Mouse (Mus musculus) C2C12 (cell line): ENCODE results near the gene Nipal1. TPM values are rescaled to one million over a fixed set of nuclear protein-coding genes. Genes with fewer than 3 reads are reported as not detected.

ENCODE experiments used
- H3K27me3 ChIP-seq: one replicate; pipeline ENCODE4 v1.6.1; 2011; ENCODE audit not compliant: control insufficient read depth, insufficient read depth, insufficient read length
- H3K36me3 ChIP-seq: one replicate; pipeline ENCODE4 v1.6.1; 2011; ENCODE audit not compliant: control insufficient read depth, insufficient read depth
- H3K4me3 ChIP-seq: one replicate; pipeline ENCODE4 v1.5.1; 2011; ENCODE audit warnings: mild to moderate bottlenecking, control low read depth; ENCODE audit not compliant: poor library complexity, insufficient read depth, severe bottlenecking
- H3K79me2 ChIP-seq: one replicate; pipeline ENCODE4 v1.6.1; 2011; ENCODE audit not compliant: control insufficient read depth, insufficient read depth
- H3K79me3 ChIP-seq: one replicate; pipeline ENCODE4 v1.6.1; 2011; ENCODE audit warnings: low read depth, control low read depth
- H3ac ChIP-seq: one replicate; pipeline ENCODE3; 2011; ENCODE audit warnings: low read depth; ENCODE audit not compliant: control insufficient read depth, insufficient read length
- CEBPB ChIP-seq: IDR thresholded peaks from one replicate; pipeline ENCODE4 v1.6.1; 2011; ENCODE audit warnings: low read depth, mild to moderate bottlenecking, control low read depth, moderate library complexity
- CTCF ChIP-seq: IDR thresholded peaks from one replicate; pipeline ENCODE4 v1.5.1; 2011; ENCODE audit not compliant: control insufficient read depth, insufficient read depth, insufficient read length
- FOSL1 ChIP-seq: IDR thresholded peaks from one replicate; pipeline ENCODE4 v1.8.0; 2011; ENCODE audit warnings: mild to moderate bottlenecking, low read length; ENCODE audit not compliant: poor library complexity, insufficient read depth, severe bottlenecking
- MAX ChIP-seq: IDR thresholded peaks from one replicate; pipeline ENCODE4 v1.6.1; 2011; ENCODE audit warnings: mild to moderate bottlenecking, control low read depth
- MYOD1 ChIP-seq: IDR thresholded peaks from one replicate; pipeline ENCODE4 v1.6.1; 2011; ENCODE audit warnings: low read depth; ENCODE audit not compliant: control insufficient read depth, insufficient read length
- MYOG ChIP-seq: IDR thresholded peaks from one replicate; pipeline ENCODE4 v1.6.1; 2011; ENCODE audit not compliant: control insufficient read depth, insufficient read length; ENCODE audit errors: extremely low read depth
- USF1 ChIP-seq: IDR thresholded peaks from one replicate; pipeline ENCODE4 v1.6.1; 2011; ENCODE audit warnings: low read depth, mild to moderate bottlenecking, control low read depth, moderate library complexity
- polyA plus RNA-seq: library from polyadenylated mRNA; unstranded; fragments of >200 nt; fragmentation: generic; extraction: Trizol; gene quantifications from one replicate; pipeline ENCODE4 v1.2.1, GENCODE M21; 2012; ENCODE audit warnings: missing spikeins

The Nipal1 gene
- polyA plus RNA-seq, 1 experiment = 0.50 TPM

DNA sequence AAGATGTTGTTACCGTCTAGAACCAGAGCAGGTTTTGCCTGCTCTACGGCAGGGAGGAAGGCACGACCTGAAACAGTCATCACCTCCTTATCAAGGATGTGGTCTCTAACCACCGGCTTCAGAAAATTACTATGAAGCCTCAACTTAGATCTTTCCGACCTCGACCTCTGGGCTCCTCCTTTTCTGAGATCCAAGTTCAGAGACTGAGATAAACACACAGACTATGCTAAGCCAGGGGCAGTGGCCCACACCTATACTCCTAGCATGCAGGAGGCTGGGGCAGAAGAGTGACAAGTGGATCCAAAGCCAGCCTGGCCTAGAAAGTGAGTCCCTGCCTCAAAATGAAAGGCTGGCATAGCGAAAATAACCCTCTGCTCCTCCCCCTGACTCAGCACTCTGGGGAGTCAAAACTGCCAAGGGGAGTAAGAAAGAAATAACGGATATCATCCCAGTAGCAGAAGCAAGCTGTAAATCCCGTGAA is 12.8 kb upstream of the Nipal1 start:
- H3K36me3 ChIP-seq = no peaks in the 10 kb centered on the region
- no peaks in the 10 kb centered on the region for H3K79me3 ChIP-seq
- no peak overlapping the region for H3ac ChIP-seq
- H3K4me3 ChIP-seq = no peak overlapping the region
- H3K27me3 ChIP-seq = no peaks in the 10 kb centered on the region
- no peak for TF ChIP-seq MAX
- TF ChIP-seq CEBPB = no peak
- no peak for TF ChIP-seq MYOG
- TF ChIP-seq MYOD1 = no peak
- TF ChIP-seq USF1 = no peak
- no peak for TF ChIP-seq FOSL1
- no peak for TF ChIP-seq CTCF
- no peaks in the 10 kb centered on the region for H3K79me2 ChIP-seq

DNA sequence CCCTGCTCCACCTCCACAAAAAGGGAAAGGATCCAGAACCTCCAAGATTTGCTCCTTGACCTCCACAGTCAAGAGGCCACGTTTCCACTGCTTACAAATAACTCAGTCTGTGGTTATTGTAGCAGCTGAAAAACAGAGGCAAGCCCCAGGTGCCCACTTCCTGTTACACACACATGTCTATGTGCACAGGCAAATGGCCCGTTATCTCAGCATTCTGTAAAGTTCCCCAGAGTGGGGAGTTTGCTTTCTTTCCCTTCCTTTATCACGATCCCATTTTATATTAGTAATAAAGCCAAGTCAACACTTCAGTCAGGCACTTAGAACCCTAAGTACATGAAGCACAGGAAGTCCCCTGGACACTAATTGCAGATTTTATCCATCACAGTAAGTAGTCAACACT is 11.5 kb upstream of the Nipal1 start:
- TF ChIP-seq MAX = no peak
- no peak for TF ChIP-seq USF1
- TF ChIP-seq MYOD1 = no peak
- no peak for TF ChIP-seq CEBPB
- TF ChIP-seq CTCF = no peak
- TF ChIP-seq FOSL1 = no peak
- no peak for TF ChIP-seq MYOG
- no peaks in the 10 kb centered on the region for H3K79me2 ChIP-seq
- H3ac ChIP-seq = no peak overlapping the region
- no peaks in the 10 kb centered on the region for H3K36me3 ChIP-seq
- no peak overlapping the region for H3K4me3 ChIP-seq
- H3K27me3 ChIP-seq = no peaks in the 10 kb centered on the region
- H3K79me3 ChIP-seq = no peaks in the 10 kb centered on the region

DNA sequence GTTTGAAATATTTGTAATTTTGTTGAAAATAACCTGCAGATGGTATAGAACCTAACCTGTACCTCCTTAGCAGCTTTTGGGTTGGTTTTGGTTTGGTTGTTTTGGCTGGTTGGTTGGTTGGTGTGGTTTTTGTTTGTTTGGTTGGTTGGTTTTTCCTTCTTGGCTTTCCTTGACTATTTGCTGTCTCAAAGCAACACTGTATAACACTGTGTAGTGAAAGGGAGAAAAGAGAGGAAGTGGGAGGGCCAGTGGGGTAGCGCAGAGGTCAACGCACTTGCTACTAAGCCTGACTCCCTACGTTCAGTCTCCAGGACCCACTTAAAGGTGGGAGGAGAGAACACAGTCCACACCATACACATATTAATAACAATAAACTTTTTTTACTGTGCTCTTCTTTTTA is 11.0 kb upstream of the Nipal1 start:
- no peak overlapping the region for H3K4me3 ChIP-seq
- H3ac ChIP-seq = no peak overlapping the region
- no peaks in the 10 kb centered on the region for H3K36me3 ChIP-seq
- H3K79me2 ChIP-seq = no peaks in the 10 kb centered on the region
- TF ChIP-seq USF1 (no peak), MYOD1 (no peak), MAX (no peak), CTCF (no peak), CEBPB (no peak), FOSL1 (no peak), MYOG (no peak)
- no peaks in the 10 kb centered on the region for H3K27me3 ChIP-seq
- no peaks in the 10 kb centered on the region for H3K79me3 ChIP-seq

DNA sequence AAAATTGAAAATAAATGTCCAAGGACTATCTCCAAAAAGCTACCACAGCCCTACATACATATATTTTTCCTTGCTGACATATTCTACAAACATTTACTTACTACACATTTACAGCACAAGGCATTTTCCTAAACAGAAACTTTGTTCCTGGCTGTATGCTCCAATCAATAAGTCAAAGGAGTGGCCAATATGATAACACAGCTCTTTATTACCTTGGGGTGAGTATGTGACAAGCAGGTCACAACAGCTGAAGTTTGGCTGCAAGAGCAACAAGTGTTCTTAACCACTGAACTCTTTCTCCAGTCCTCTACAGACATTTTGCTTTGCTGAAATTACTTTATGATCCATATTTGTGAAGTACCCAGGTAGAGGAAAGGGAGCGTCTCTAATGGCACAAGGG is 7.5 kb upstream of the Nipal1 start:
- no peak for TF ChIP-seq CEBPB
- TF ChIP-seq FOSL1 = no peak
- TF ChIP-seq MAX = no peak
- TF ChIP-seq MYOG = no peak
- TF ChIP-seq MYOD1 = no peak
- no peak for TF ChIP-seq USF1
- TF ChIP-seq CTCF = no peak
- no peaks in the 10 kb centered on the region for H3K36me3 ChIP-seq
- H3ac ChIP-seq = no peak overlapping the region
- no peaks in the 10 kb centered on the region for H3K79me2 ChIP-seq
- no peak overlapping the region for H3K4me3 ChIP-seq
- no peaks in the 10 kb centered on the region for H3K27me3 ChIP-seq
- H3K79me3 ChIP-seq = no peaks in the 10 kb centered on the region

DNA sequence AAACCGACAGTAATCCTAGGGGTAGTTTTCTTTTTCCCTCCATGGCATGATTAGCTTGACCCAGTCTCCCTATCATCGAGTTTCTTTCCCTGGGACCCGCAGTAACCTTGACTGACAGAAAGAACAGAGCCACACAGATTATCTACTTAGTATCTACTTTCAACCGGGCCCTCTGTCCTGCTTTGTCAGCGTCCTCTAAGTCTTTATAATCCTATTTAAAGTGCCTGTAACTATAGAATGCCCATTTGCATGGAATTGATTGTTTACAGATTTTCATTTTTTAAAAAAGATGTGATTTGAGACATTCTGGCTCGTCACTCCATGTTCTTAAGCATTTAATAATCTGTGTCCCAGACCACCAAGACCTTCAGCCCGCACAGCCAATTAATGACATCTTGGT is 3.9 kb upstream of the Nipal1 start:
- TF ChIP-seq CTCF (no peak), MYOD1 (no peak), FOSL1 (no peak), CEBPB (no peak), MAX (no peak), MYOG (no peak), USF1 (no peak)
- no peak overlapping the region for H3K4me3 ChIP-seq
- H3K27me3 ChIP-seq = no peaks in the 10 kb centered on the region
- no peaks in the 10 kb centered on the region for H3K79me3 ChIP-seq
- H3ac ChIP-seq = no peak overlapping the region
- H3K36me3 ChIP-seq = no peaks in the 10 kb centered on the region
- no peaks in the 10 kb centered on the region for H3K79me2 ChIP-seq

DNA sequence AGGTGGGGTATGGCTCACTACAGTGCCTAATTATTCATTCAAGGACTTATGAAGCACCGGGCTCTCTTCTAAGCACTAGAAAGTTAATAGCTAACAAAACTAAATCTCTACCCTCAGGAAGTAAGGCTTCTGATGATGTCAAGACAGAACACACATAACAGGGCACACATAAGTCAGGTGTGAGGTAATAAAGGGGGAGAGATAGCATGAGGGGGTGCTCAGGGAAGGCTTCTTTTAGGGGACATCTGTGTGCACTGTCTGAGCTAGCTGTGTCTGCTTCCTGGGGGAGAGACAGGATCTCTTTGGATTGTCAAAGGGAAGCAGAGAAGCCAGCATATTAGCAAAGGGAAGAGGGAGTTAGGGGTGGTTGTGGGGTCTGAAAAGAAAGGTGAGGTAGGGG is 3.4 kb upstream of the Nipal1 start, which contains the start of gene Cnga1:
Gene Cnga1, minus strand, starts transcription at position 101 of the 400 bp plus-strand sequence.
- Histone ChIP-seq H3ac (no peak within 1 kb of the TSS), H3K27me3 (no peaks in the 10 kb centered on the region), H3K36me3 (no peaks in the 10 kb centered on the region), H3K4me3 (no peak within 1 kb of the TSS), H3K79me2 (no peaks in the 10 kb centered on the region), H3K79me3 (no peaks in the 10 kb centered on the region)
- TF ChIP-seq MAX = no peak
- TF ChIP-seq CEBPB = no peak
- TF ChIP-seq CTCF = no peak
